Mouse (Mus musculus) fat pad, adult 2 months (tissue): ENCODE data around the gene Gpr82.

ENCODE experiments used
- DNase-seq: peaks from one replicate; pipeline ENCODE4 v3.0.0-alpha.2; 2011; ENCODE audit warnings: low read depth, low spot score; ENCODE audit errors: extremely low read depth

The Gpr82 gene

DNA sequence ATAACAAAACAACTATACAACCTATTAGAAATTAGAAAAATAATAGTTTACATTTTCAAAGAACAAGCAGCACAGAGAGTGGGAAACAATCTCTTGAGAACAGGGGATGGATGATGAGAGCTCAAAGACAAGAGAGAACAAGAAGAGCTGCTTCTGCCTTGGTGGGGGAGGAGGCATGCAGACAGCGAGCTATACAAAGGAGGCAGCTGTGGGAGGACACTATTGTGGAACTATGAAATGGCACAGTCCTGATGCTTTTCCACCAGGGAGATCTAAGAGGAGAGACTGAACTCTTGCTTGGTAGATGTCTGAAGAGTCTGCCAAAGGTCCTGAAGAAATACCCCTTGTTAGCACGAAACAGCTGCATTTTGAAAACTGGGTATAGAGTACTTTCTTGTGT, 27.2 kb downstream of the Gpr82 start:
- DNase-seq = no peak

DNA sequence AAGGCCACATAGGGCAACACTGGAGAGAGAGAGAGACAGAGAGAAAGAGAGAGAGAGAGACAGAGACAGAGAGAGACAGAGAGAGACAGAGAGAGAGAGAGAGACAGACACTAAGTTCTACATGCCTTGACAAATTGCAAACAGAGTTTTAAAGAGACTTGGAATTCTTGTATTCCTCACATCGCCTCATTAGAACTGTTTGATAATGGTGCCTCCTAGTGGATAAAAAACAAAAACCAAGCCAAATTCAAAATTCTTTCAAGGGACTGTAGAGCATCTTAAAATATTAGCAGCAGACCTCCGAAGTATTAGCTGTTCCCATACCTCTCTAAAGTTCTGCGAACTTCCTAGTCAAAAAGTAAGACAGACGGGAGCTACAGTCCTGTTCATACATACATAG, 30.7 kb downstream of the Gpr82 start:
- no peak for DNase-seq

- no peak for DNase-seq
Observed at GRCm38 (mm10) chrX:13700681-13701080, 39.5 kb downstream of the Gpr82 start.

GRCm38 (mm10) chrX:13705051-13705450, 43.9 kb downstream of the Gpr82 start:
- peak; percentile 18 for DNase-seq

GRCm38 (mm10) chrX:13710174-13710573, 49.0 kb downstream of the Gpr82 start:
- DNase-seq = no peak
